Mouse (Mus musculus): ENCODE data around the gene Slc38a6.

The Slc38a6 gene

GRCm38 (mm10) chr12:73399426-73399825, 112.8 kb downstream of the Slc38a6 start:
- DNase-seq: no peak

- no peak for DNase-seq
Measured at GRCm38 (mm10) chr12:73400481-73401025, 114.0 kb downstream of the Slc38a6 start.

- DNase-seq: no peak
Measured at GRCm38 (mm10) chr12:73401520-73402130, 115.0 kb downstream of the Slc38a6 start.

GRCm38 (mm10) chr12:73402137-73402712, 115.6 kb downstream of the Slc38a6 start:
- DNase-seq: no peak

GRCm38 (mm10) chr12:73402851-73403665, 116.5 kb downstream of the Slc38a6 start:
- no peak for DNase-seq
